Mouse (Mus musculus): ENCODE data around the gene Ddx52. TPM values are rescaled to one million over a fixed set of nuclear protein-coding genes. Genes with fewer than 3 reads are reported as not detected.

Ddx52 gene
- 45.0 and 46.2 TPM in 2 replicates for polyA plus RNA-seq (2016; fragmentation: Nextera tagmentation; extraction: Ambion mirVana)

- peak within 1 kb of the TSS; percentile 94 for H3K27ac ChIP-seq (replicated peaks)
- peaks cover 7% of the 10 kb centered on the region for H3K4me1 ChIP-seq
- DNase-seq (ENCODE audit: low spot score), result peak; percentile 90
- H3K4me3 ChIP-seq, result peak within 1 kb of the TSS; percentile 90
- H3K27me3 ChIP-seq (replicated peaks; ENCODE audit: low read depth, poor library complexity, severe bottlenecking), result 0 out of 2 replicates have a peak, but pooled peaks cover 3% of the 10 kb centered on the region
- WGBS, result 1% methylated on average over 49 of the region's 49 CpGs
- H3K36me3 ChIP-seq (replicated peaks), result peaks cover 39% of the 10 kb centered on the region
- H3K9me3 ChIP-seq, result no peaks in the 10 kb centered on the region
Measured at GRCm38 (mm10) chr11:83941950-83942840, at the start of gene Ddx52. TSS of gene Ddx52 (plus strand) at chr11:83942062.

- peaks cover 21% of the 10 kb centered on the region for H3K4me1 ChIP-seq
- no peak for DNase-seq (ENCODE audit: low spot score)
- no peak overlapping the region for H3K27ac ChIP-seq (replicated peaks)
- 78% methylated on average over 9 of the region's 9 CpGs for WGBS
- H3K27me3 ChIP-seq (replicated peaks; ENCODE audit: low read depth, poor library complexity, severe bottlenecking), result no peaks in the 10 kb centered on the region
- H3K9me3 ChIP-seq, result no peaks in the 10 kb centered on the region
- H3K4me3 ChIP-seq, result no peak overlapping the region
- no peaks in the 10 kb centered on the region for H3K36me3 ChIP-seq (replicated peaks)
Measured at GRCm38 (mm10) chr11:83893325-83893724, 48.5 kb upstream of the Ddx52 start.

- Histone ChIP-seq H3K27ac (replicated peaks) (no peak overlapping the region), H3K4me1 (peaks cover 16% of the 10 kb centered on the region), H3K9me3 (no peaks in the 10 kb centered on the region), H3K36me3 (replicated peaks) (no peaks in the 10 kb centered on the region), H3K4me3 (no peak overlapping the region), H3K27me3 (replicated peaks; ENCODE audit: low read depth, poor library complexity, severe bottlenecking) (no peaks in the 10 kb centered on the region)
- 79% methylated on average over 16 of the region's 16 CpGs for WGBS
- no peak for DNase-seq (ENCODE audit: low spot score)
Measured at GRCm38 (mm10) chr11:83896430-83897410, 45.1 kb upstream of the Ddx52 start.

- Histone ChIP-seq H3K36me3 (replicated peaks) (no peaks in the 10 kb centered on the region), H3K27me3 (replicated peaks; ENCODE audit: low read depth, poor library complexity, severe bottlenecking) (no peaks in the 10 kb centered on the region), H3K9me3 (no peaks in the 10 kb centered on the region), H3K4me3 (no peak overlapping the region), H3K27ac (replicated peaks) (no peak overlapping the region), H3K4me1 (peaks cover 9% of the 10 kb centered on the region)
- WGBS, result 89% methylated on average over 7 of the region's 7 CpGs
- no peak for DNase-seq (ENCODE audit: low spot score)
Measured at GRCm38 (mm10) chr11:83897569-83897968, 44.3 kb upstream of the Ddx52 start.

- 85% methylated on average over 3 of the region's 3 CpGs for WGBS
- H3K36me3 ChIP-seq (replicated peaks), result no peaks in the 10 kb centered on the region
- H3K27me3 ChIP-seq (replicated peaks; ENCODE audit: low read depth, poor library complexity, severe bottlenecking), result no peaks in the 10 kb centered on the region
- no peaks in the 10 kb centered on the region for H3K9me3 ChIP-seq
- no peak overlapping the region for H3K4me3 ChIP-seq
- no peak for DNase-seq (ENCODE audit: low spot score)
- H3K27ac ChIP-seq (replicated peaks), result no peak overlapping the region
- H3K4me1 ChIP-seq, result peaks cover 10% of the 10 kb centered on the region
Measured at GRCm38 (mm10) chr11:83902812-83903211, 39.0 kb upstream of the Ddx52 start.

- WGBS, result 68% methylated on average over 5 of the region's 5 CpGs
- H3K27ac ChIP-seq (replicated peaks), result no peak overlapping the region
- peaks cover 12% of the 10 kb centered on the region for H3K4me1 ChIP-seq
- no peaks in the 10 kb centered on the region for H3K9me3 ChIP-seq
- H3K27me3 ChIP-seq (replicated peaks; ENCODE audit: low read depth, poor library complexity, severe bottlenecking), result no peaks in the 10 kb centered on the region
- DNase-seq (ENCODE audit: low spot score), result no peak
- no peak overlapping the region for H3K4me3 ChIP-seq
- no peaks in the 10 kb centered on the region for H3K36me3 ChIP-seq (replicated peaks)
Measured at GRCm38 (mm10) chr11:83905756-83906155, 36.1 kb upstream of the Ddx52 start.

- H3K9me3 ChIP-seq, result no peaks in the 10 kb centered on the region
- no peaks in the 10 kb centered on the region for H3K36me3 ChIP-seq (replicated peaks)
- WGBS, result 22% methylated on average over 7 of the region's 7 CpGs
- H3K4me3 ChIP-seq, result no peak overlapping the region
- no peak for DNase-seq (ENCODE audit: low spot score)
- peaks cover 8% of the 10 kb centered on the region; the same call in 1 of the 2 replicates for H3K4me1 ChIP-seq
- no peaks in the 10 kb centered on the region for H3K27me3 ChIP-seq (replicated peaks; ENCODE audit: low read depth, poor library complexity, severe bottlenecking)
- no peak overlapping the region for H3K27ac ChIP-seq (replicated peaks)
Measured at GRCm38 (mm10) chr11:83908376-83908775, 33.5 kb upstream of the Ddx52 start.

GRCm38 (mm10) chr11:83913824-83914311, 28.0 kb upstream of the Ddx52 start:
- no peak for DNase-seq (ENCODE audit: low spot score)
- Histone ChIP-seq H3K4me3 (no peak overlapping the region), H3K27me3 (replicated peaks; ENCODE audit: low read depth, poor library complexity, severe bottlenecking) (no peaks in the 10 kb centered on the region), H3K4me1 (no peaks in the 10 kb centered on the region), H3K27ac (replicated peaks) (no peak overlapping the region), H3K9me3 (no peaks in the 10 kb centered on the region), H3K36me3 (replicated peaks) (no peaks in the 10 kb centered on the region)
- 78% methylated on average over 8 of the region's 8 CpGs for WGBS

GRCm38 (mm10) chr11:83914501-83914900, 27.4 kb upstream of the Ddx52 start:
- Histone ChIP-seq H3K9me3 (no peaks in the 10 kb centered on the region), H3K36me3 (replicated peaks) (no peaks in the 10 kb centered on the region), H3K4me3 (no peak overlapping the region), H3K27me3 (replicated peaks; ENCODE audit: low read depth, poor library complexity, severe bottlenecking) (no peaks in the 10 kb centered on the region), H3K27ac (replicated peaks) (no peak overlapping the region), H3K4me1 (no peaks in the 10 kb centered on the region)
- DNase-seq (ENCODE audit: low spot score), result no peak
- WGBS, result 89% methylated on average over 4 of the region's 4 CpGs

- Histone ChIP-seq H3K4me3 (no peak overlapping the region), H3K9me3 (no peaks in the 10 kb centered on the region), H3K36me3 (replicated peaks) (no peaks in the 10 kb centered on the region), H3K27ac (replicated peaks) (no peak overlapping the region), H3K4me1 (0 out of 2 replicates have a peak, but pooled peaks cover 6% of the 10 kb centered on the region), H3K27me3 (replicated peaks; ENCODE audit: low read depth, poor library complexity, severe bottlenecking) (no peaks in the 10 kb centered on the region)
- 79% methylated on average over 2 of the region's 2 CpGs for WGBS
- no peak for DNase-seq (ENCODE audit: low spot score)
Measured at GRCm38 (mm10) chr11:83922600-83922999, 19.3 kb upstream of the Ddx52 start.

- DNase-seq (ENCODE audit: low spot score), result peak; percentile 34
Measured at GRCm38 (mm10) chr11:83927097-83927496, 14.8 kb upstream of the Ddx52 start.

GRCm38 (mm10) chr11:83932506-83933106, 9.3 kb upstream of the Ddx52 start:
- WGBS, result 82% methylated on average over 10 of the region's 10 CpGs
- Histone ChIP-seq H3K4me1 (no peaks in the 10 kb centered on the region), H3K27ac (replicated peaks) (no peak overlapping the region), H3K36me3 (replicated peaks) (no peaks in the 10 kb centered on the region), H3K9me3 (no peaks in the 10 kb centered on the region), H3K4me3 (no peak overlapping the region), H3K27me3 (replicated peaks; ENCODE audit: low read depth, poor library complexity, severe bottlenecking) (no peaks in the 10 kb centered on the region)
- DNase-seq (ENCODE audit: low spot score), result no peak

More at GRCm38 (mm10) chr11:83927097-83927496, 14.8 kb upstream of the Ddx52 start:
- Histone ChIP-seq H3K36me3 (replicated peaks) (no peaks in the 10 kb centered on the region), H3K27ac (replicated peaks) (no peak overlapping the region), H3K9me3 (no peaks in the 10 kb centered on the region), H3K4me3 (no peak overlapping the region), H3K27me3 (replicated peaks; ENCODE audit: low read depth, poor library complexity, severe bottlenecking) (no peaks in the 10 kb centered on the region), H3K4me1 (0 out of 2 replicates have a peak, but pooled peaks cover 6% of the 10 kb centered on the region)
- 61% methylated on average over 3 of the region's 3 CpGs for WGBS
